Mouse (Mus musculus) cerebellum, adult 2 months (tissue): ENCODE data around the gene Tmem269. TPM values are rescaled to one million over a fixed set of nuclear protein-coding genes. Genes with fewer than 3 reads are reported as not detected.

Source experiments
- DNase-seq, 2 experiments: peaks; one replicate each; pipeline ENCODE4 v3.0.0; 2021
- H3K27ac ChIP-seq: fragments of 200-500 bp; 2 replicates; pipeline ENCODE4 v1.5.1; 2012; ENCODE audit warnings: low read length, control low read depth, inconsistent platforms; ENCODE audit not compliant: insufficient read depth
- H3K27me3 ChIP-seq: fragments of 200-500 bp; 2 replicates; pipeline ENCODE4 v1.6.1; 2012; ENCODE audit warnings: inconsistent platforms, mild to moderate bottlenecking, low read length, moderate library complexity; ENCODE audit not compliant: control insufficient read depth, insufficient read depth
- H3K4me1 ChIP-seq: fragments of 200-500 bp; 2 replicates; pipeline ENCODE4 v1.6.1; 2011; ENCODE audit warnings: low read length; ENCODE audit not compliant: control insufficient read depth, insufficient read depth
- H3K4me3 ChIP-seq: fragments of 200-500 bp; replicated peaks from 2 replicates; pipeline ENCODE3; 2011; ENCODE audit warnings: mild to moderate bottlenecking, low read depth, low read length, control low read depth; ENCODE audit not compliant: insufficient read depth
- CTCF ChIP-seq: fragments of 200-500 bp; IDR thresholded peaks from 2 replicates; pipeline ENCODE4 v1.5.1; 2011; ENCODE audit warnings: low read depth, mild to moderate bottlenecking, control low read depth, low read length, moderate library complexity, borderline replicate concordance; ENCODE audit not compliant: insufficient read depth
- POLR2A ChIP-seq: fragments of 200-500 bp; IDR thresholded peaks from 2 replicates; pipeline ENCODE4 v1.6.1; 2011; ENCODE audit warnings: low read length, control low read depth, borderline replicate concordance; ENCODE audit not compliant: insufficient read depth
- WGBS: fragments of 180-500 bp; shearing (Covaris S2); methylation state at CpG from one replicate; pipeline ENCODE4 v1.1.7; 2018; 5-methylcytosine and 5-hydroxymethylcytosine counted together
- polyA plus RNA-seq: library from polyadenylated mRNA; depleted of rRNA; stranded (reverse); fragments of >200 nt; gene quantifications from 2 replicates; pipeline ENCODE4 v1.2.3, GENCODE M21; 2012

The Tmem269 gene
- polyA plus RNA-seq, 1 experiment = 0.92 TPM

DNA sequence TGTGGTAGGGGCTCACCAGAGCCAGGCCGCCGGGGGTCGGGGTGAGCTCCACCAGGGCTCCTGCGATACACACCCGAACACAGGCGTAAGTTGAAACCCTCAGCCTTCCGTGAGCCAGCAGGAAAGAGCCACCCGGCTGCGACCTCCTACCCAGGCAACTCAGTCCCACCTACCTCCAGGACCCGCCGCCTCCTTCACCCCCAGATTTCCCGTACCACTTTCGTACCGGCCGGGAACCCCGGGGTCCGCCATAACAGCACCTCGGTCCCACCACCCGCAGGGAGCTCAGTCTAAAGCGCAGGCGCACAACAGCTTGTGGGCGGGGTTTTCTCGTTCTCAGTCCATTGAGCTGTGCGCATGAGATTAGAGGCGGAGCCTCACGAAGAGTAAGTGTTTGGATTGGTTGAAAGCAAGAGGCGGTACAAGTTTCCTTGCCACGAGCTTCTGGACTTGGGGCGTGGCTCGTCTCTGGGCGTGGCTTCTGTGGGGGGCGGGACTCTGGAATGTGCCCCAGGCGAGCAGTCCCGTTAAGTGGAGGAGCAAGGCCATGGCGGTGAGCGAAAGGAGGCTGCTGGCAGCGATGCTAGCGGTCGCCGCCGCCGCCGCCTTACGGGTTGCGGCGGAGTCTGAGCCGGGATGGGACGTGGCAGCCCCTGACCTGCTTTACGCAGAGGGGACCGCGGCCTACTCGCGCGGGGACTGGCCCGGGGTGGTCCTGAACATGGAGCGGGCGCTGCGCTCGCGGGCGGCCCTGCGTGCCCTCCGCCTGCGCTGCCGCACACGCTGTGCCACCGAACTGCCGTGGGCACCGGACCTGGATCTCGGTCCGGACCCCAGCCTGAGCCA is 14.6 kb upstream of the Tmem269 start, which contains the start of the genes AU022252 and P3h1:
Gene AU022252 (minus strand): TSS at position 303 of the 846 bp plus-strand sequence.
Gene P3h1 (plus strand): TSS at position 506 of the 846 bp plus-strand sequence.
- Histone ChIP-seq H3K4me3 (peak within 1 kb of the TSS; percentile 84), H3K27me3 (no peaks in the 10 kb centered on the region), H3K4me1 (no peaks in the 10 kb centered on the region), H3K27ac (peak within 1 kb of the TSS; percentile 34)
- TF ChIP-seq POLR2A = peak; percentile 84; the same call in 1 of the 2 replicates
- no peak for TF ChIP-seq CTCF
- peak; percentile 99 for DNase-seq
- WGBS = under 1% methylated on average over 66 of the region's 71 CpGs

GRCm38 (mm10) chr4:119226751-119227150 is 8.7 kb upstream of the Tmem269 start:
- no peak overlapping the region for H3K4me3 ChIP-seq
- WGBS = 90% methylated on average over 11 of the region's 11 CpGs
- no peak for DNase-seq
- H3K27me3 ChIP-seq = no peaks in the 10 kb centered on the region
- H3K4me1 ChIP-seq = no peaks in the 10 kb centered on the region
- H3K27ac ChIP-seq = no peak overlapping the region
- no peak for TF ChIP-seq CTCF

- 92% methylated on average over 9 of the region's 9 CpGs for WGBS
- TF ChIP-seq CTCF (no peak), POLR2A (no peak)
- no peak for DNase-seq
- Histone ChIP-seq H3K27ac (no peak overlapping the region), H3K27me3 (no peaks in the 10 kb centered on the region), H3K4me3 (no peak overlapping the region), H3K4me1 (no peaks in the 10 kb centered on the region)
These were observed 7.7 kb upstream of the Tmem269 start for GRCm38 (mm10) chr4:119225719-119226118.

DNA sequence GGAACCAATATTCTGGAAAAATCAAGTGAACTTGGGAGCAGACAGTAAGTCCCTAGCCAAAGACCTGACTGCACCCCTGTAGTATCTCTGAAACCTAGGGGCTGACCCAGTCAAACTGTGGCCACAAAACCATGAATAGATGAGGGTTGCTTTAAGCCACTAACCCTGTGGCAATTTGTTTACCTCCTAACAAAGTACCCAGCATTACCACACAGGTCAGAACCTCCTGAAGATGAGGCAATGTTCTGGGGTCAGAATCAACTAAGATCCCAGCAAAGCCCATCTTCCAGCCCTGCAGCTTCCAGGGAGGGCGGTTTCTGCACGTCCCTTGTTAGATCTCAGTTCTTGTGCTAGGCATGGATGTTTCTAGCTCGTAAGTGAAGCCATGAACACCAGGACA is 6.5 kb upstream of the Tmem269 start:
- TF ChIP-seq CTCF (no peak), POLR2A (no peak)
- DNase-seq = no peak
- Histone ChIP-seq H3K27me3 (no peaks in the 10 kb centered on the region), H3K27ac (no peak overlapping the region), H3K4me3 (no peak overlapping the region), H3K4me1 (no peaks in the 10 kb centered on the region)
- 96% methylated on average over 3 of the region's 3 CpGs for WGBS

DNA sequence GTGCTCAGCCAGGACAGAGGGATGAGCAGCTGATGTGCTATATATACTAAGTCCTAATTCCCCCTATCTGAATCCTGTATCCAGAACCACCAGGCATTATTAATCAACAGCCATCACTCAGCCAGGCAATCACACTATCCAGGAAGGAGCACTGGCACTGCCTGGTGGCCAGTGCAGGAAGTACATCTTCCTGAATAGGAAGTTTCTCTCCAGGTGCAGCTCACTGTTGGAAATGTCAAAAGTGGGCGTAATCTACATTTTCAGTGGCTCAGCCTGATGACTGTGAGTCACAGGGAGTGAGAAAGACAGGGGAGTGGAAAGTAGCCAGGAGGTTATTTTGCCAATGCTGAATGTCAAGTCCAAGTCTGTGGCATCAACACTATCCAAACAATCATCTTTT is 5.7 kb upstream of the Tmem269 start:
- Histone ChIP-seq H3K4me1 (no peaks in the 10 kb centered on the region), H3K27me3 (no peaks in the 10 kb centered on the region), H3K27ac (no peak overlapping the region), H3K4me3 (no peak overlapping the region)
- WGBS = 11% methylated on average over 1 of the region's 1 CpGs
- DNase-seq = peak; percentile 38 to 53
- TF ChIP-seq CTCF (peak; percentile 67), POLR2A (no peak)

DNA sequence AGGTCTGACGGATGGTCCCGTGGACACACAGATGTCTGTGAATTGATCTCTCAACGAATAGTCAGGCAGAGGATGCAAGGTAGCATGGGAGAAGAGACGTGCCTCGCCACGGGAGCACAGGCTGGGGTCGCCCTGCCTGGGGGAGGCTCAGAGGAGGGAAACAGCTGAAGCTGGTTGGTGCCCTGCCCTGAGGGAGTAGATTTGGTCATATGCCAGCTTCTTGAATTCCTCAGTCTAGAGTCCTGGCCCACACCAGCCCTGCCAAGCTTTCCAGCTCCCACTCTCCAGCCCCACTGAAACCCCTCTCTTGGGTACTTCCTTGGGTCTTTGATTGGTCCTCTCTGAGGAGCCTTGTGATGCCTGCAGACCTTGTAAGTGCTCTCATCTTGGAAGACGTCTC is 1.4 kb downstream of the Tmem269 start:
- H3K27me3 ChIP-seq = no peaks in the 10 kb centered on the region
- H3K27ac ChIP-seq = no peak overlapping the region
- no peaks in the 10 kb centered on the region; the same call in 1 of the 2 replicates for H3K4me1 ChIP-seq
- H3K4me3 ChIP-seq = no peak overlapping the region
- no peak for DNase-seq
- TF ChIP-seq CTCF (no peak), POLR2A (no peak)
- 34% methylated on average over 8 of the region's 8 CpGs for whole genome bisulfite sequencing

DNA sequence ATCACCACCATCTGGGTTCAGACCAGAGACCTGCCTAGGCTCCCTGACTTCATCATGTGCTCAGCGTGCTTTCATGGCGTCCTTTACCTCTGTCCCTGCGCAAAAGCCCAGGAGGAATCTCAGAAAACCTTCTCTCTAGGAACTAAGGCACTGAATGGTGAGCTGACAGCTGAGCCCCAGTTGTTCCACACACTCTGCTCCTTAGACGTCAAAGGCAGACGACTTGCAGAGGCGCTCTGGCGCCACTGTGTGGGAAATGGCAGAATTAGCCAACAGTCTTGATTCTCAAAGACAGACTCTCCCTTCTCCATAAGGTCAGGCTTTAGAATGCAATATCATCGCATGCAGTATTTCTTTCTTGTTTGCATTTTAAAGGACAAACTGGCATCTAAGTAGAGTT is 13.3 kb downstream of the Tmem269 start:
- H3K4me1 ChIP-seq = no peaks in the 10 kb centered on the region
- no peak overlapping the region for H3K27ac ChIP-seq
- H3K27me3 ChIP-seq = no peaks in the 10 kb centered on the region
- TF ChIP-seq CTCF = peak; percentile 67
- TF ChIP-seq POLR2A = no peak
- no peak overlapping the region for H3K4me3 ChIP-seq
- peak; percentile 24 to 33 for DNase-seq
- WGBS = 20% methylated on average over 8 of the region's 8 CpGs

GRCm38 (mm10) chr4:119198105-119198504 is 19.9 kb downstream of the Tmem269 start:
- no peak overlapping the region for H3K27ac ChIP-seq
- TF ChIP-seq POLR2A (no peak), CTCF (no peak)

More at GRCm38 (mm10) chr4:119198105-119198504, 19.9 kb downstream of the Tmem269 start:
- DNase-seq = no peak
- H3K4me1 ChIP-seq = no peaks in the 10 kb centered on the region; the same call in 1 of the 2 replicates
- no peaks in the 10 kb centered on the region for H3K27me3 ChIP-seq
- 61% methylated on average over 6 of the region's 6 CpGs for WGBS
- H3K4me3 ChIP-seq = no peak overlapping the region
